Mouse (Mus musculus) ES-E14 (cell line): ENCODE data around the gene Gapt.
A peak's percentile ranks its signal among the peaks of the same experiment; 100 is the strongest.

ENCODE experiments used
- CHD2 ChIP-seq: IDR thresholded peaks from 2 replicates; pipeline ENCODE4 v1.6.1; 2014; ENCODE audit warnings: mild to moderate bottlenecking, low read depth, low read length, inconsistent platforms
- HCFC1 ChIP-seq: IDR thresholded peaks from 2 replicates; pipeline ENCODE4 v1.6.1; 2012; ENCODE audit warnings: low read length, inconsistent platforms, borderline replicate concordance; ENCODE audit not compliant: insufficient read depth
- MAFK ChIP-seq: IDR thresholded peaks from 2 replicates; pipeline ENCODE4 v1.6.1; 2014; ENCODE audit warnings: mild to moderate bottlenecking, low read depth, low read length, inconsistent platforms; ENCODE audit not compliant: insufficient read depth
- ZC3H11A ChIP-seq: IDR thresholded peaks from 2 replicates; pipeline ENCODE4 v1.6.1; 2012; ENCODE audit warnings: low read depth, mild to moderate bottlenecking, inconsistent platforms, low read length, borderline replicate concordance
- ZNF384 ChIP-seq: IDR thresholded peaks from 2 replicates; pipeline ENCODE4 v1.6.1; 2012; ENCODE audit warnings: low read depth, low read length, inconsistent platforms

DNA sequence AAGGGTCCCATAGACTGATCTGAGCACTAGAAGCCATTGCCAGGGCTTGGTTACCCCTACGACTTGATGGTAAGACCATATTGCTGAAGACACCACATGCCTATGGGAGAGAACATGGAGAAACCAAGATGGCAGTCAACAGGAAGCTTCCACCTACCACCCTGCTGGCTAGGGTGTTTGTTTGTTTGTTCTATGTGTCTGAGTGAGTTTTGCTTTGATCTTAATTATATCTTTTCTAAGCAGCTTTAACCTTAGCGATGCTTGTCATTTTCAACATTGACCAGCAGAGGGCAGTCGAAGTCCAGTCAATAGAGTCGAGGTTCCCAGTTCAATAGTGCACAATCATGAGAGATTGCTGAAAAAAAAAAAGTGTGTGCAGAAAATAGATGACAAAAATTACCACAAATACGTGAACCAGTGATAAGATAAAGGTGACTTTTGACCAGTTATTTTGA lies 25.5 kb upstream of the Gapt start:
- TF ChIP-seq CHD2 (no peak), ZNF384 (peak; percentile 83), HCFC1 (no peak), MAFK (0 out of 2 replicates have a peak, but pooled peaks have one; percentile 40), ZC3H11A (peak; percentile 96)
